Mouse (Mus musculus) mature B cell (primary cell): Measurements from ENCODE around the gene Atp6v1a.

Source experiments
- in situ Hi-C: fragments of 300-500 bp; cut with MboI; formaldehyde crosslinking; loops from 2 replicates; pipeline ENCODE4 v1.14.3; 2019

Gene Atp6v1a

GRCm38 (mm10) chr16:44139536-44140185, at the start of gene Atp6v1a, which contains the start of gene Naa50:
Gene Atp6v1a (minus strand): TSS chr16:44139705.
Gene Naa50 (plus strand): TSS chr16:44139830.
- in situ Hi-C loops = no loop called here

DNA sequence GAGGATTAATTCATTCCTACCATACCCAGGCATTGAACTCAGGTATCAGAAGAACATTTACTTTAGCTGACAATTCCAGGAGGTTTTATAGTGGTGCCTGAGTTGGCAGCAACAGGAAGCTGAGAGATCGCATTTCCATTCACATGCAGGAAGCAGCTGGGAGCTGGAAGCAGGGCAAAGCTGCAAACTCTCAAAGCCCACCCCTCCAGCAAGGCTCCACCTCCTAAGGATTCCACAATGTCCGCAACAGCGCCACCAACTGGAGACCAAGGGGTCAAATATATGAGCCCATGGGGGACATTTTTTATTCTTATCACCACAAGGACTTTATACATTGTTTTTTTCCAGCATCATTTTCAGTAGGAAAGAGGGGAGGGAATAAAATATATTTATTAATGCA, 49.3 kb upstream of the Atp6v1a start:
- in situ Hi-C loops = no loop called here

GRCm38 (mm10) chr16:44187172-44187571, 47.7 kb upstream of the Atp6v1a start:
- in situ Hi-C loops = no loop called here

- in situ Hi-C loops = no loop called here
Measured at GRCm38 (mm10) chr16:44184769-44185168, 45.3 kb upstream of the Atp6v1a start.

DNA sequence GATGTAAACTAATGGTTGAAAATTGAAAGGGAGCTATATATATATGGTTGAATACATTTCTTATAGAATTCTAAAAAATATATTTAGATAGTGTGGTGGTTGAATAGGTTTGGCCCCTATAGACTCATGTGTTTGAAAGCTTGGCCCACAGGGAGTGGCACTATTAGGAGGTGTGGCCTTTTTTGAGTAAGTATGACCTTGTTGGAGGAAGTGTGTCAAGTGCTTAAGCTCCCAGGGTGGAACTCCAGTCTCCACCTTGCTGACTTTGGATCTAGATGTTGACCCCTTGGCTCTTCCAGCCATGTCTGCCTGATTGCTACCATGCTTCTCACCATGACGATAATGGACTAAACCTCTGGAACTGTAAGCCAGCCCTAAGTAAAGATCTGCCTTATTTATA, 43.1 kb upstream of the Atp6v1a start:
- in situ Hi-C loops = no loop called here

DNA sequence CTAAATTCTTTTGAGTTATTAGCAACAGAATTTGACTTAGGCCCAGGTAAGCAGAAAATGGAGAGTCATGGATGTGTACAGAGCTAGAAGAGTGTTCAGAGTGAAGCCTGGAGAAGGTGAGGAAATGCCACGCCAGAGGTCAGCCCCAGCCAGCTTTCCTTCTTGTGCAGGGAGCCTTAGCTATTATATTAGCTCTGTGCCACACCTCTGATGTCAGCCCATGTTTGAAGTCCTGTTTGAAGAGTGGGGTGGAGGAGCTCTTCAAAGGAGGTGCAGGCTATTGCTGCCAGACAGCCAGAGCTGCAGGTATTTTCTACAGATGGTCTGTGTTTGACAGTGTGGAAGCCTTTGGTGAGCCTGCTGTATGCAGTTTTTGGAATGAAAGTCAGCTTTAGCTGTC, 39.0 kb upstream of the Atp6v1a start:
- in situ Hi-C loops = no loop called here

- in situ Hi-C loops = no loop called here
Measured at GRCm38 (mm10) chr16:44176511-44176910, 37.0 kb upstream of the Atp6v1a start.

- in situ Hi-C loops = no loop called here
Measured at GRCm38 (mm10) chr16:44175001-44175400, 35.5 kb upstream of the Atp6v1a start.

DNA sequence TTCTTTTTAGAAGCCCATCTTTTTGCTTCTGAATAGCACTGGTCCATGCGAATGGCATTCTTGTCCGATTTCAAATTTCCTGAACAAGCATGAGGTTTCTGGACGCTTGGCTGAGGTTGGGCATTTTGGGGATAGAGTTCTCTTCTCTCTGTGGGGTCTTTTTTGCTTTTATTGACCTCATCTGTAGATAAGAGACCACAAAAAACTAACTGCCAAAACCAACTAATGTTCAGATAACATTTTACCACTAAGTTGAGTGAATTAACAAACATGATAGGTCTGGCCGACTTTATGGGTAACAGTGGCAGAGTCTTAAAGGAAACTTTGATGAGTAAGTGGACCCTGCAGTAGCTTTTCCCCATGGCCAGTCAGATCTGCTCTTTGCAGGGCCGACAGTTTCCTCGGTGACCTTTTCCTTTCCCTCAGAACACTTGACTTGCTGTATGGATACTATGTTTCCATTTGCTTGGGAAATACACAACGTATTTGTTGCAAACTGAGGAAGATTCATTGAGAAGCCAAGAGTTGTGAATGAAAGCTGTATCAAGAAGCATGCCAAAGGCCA, 34.5 kb upstream of the Atp6v1a start:
- in situ Hi-C loops = no loop called here

DNA sequence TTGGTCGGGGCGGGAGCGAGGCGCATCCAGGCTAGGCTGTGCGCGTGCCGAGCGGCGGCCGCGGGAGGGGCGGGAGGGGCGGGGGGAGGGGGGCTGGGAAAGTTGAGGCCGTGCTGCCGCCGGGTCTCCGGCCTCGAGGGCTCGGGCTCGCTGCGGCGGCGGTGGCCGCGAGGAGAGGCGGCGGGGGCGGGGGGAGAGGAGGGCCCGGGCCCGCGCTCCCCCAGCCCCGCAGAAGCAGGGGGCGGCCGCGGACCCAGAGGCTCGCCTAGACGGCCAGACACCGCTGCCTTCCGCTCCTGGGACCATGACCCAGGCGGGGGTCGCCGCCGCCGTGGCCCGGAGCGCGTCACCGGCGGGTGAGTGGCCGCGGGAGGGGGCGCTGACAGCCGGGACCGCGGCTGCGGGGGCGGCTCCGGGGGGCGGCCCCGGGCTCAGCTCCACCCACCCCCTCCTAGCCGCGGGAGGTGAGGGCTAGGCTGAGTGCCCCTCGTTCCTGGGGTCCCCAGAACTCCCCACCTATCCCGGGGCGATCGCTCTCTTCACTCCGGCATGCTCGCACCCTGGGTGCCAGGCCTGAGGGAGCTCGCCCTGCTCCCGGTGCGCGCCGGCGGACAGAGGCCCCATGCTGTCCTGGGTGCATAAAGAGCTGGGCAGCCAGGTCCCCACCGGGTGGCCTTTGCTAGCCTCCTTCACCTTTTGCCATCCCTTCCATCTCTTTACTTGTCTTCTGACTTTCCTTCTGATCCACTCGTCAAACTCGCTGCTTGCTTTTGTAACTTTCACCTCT, 33.8 kb upstream of the Atp6v1a start, which contains the start of gene Usf3:
Gene Usf3 (plus strand): TSS at position 92 of the 787 bp plus-strand sequence.
- in situ Hi-C loops = no loop called here

GRCm38 (mm10) chr16:44172297-44173154, 33.0 kb upstream of the Atp6v1a start:
- in situ Hi-C loops = no loop called here

DNA sequence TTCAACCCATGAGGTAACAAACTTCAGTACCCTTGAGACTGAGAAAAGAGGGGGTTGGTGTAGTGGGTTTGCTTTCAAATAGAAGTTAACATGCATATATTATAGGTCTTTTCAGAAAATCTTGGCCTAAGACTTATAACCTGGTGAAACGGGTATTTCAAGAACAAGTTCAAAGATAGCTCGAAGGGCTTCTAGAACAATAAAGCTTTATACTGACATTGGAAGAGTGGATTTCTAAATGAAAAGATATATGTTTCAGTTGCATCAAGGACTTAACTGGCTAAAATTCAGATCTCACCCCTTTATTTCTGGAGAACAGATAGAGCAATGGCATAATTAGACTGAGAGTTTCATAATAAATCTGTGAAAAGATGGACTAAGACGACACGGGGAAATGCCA, 29.5 kb upstream of the Atp6v1a start:
- in situ Hi-C loops = no loop called here

DNA sequence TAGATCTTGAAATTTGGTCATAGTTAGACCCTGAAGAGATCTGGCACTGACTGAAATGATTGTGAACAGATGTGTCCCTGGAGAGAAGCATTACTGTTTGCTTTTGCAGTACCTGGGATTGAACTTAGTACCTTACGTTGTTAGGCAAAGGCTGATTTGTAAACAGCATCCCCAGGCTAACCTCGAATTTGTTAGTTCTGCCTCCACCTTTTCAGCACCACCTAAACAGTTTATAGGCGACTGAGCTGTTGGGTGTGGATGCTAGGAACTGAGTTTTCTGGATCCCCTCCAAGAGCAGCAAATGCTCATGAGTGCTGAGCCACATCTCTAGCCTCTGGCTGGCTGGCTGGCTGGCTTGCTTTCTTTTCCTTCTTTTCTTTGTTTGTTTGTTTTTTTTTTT, 25.7 kb upstream of the Atp6v1a start:
- in situ Hi-C loops = no loop called here

- in situ Hi-C loops = no loop called here
Measured at GRCm38 (mm10) chr16:44163831-44164230, 24.3 kb upstream of the Atp6v1a start.

DNA sequence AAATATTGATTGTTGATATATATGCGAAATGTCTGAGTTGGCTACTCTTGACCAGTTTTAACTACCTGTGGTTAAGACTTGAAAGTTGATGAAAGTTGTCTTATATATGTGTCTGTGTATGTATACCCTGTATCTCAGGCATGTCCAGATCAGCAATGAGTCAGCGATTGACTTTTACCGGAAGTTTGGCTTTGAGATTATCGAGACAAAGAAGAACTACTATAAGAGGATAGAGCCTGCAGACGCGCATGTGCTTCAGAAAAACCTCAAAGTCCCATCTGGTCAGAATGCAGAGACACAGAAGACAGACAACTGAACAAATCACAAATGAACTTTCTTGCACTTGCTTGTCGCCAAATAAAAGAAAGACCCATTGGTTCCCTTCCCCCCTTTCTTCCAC, 19.8 kb upstream of the Atp6v1a start:
- in situ Hi-C loops = no loop called here

DNA sequence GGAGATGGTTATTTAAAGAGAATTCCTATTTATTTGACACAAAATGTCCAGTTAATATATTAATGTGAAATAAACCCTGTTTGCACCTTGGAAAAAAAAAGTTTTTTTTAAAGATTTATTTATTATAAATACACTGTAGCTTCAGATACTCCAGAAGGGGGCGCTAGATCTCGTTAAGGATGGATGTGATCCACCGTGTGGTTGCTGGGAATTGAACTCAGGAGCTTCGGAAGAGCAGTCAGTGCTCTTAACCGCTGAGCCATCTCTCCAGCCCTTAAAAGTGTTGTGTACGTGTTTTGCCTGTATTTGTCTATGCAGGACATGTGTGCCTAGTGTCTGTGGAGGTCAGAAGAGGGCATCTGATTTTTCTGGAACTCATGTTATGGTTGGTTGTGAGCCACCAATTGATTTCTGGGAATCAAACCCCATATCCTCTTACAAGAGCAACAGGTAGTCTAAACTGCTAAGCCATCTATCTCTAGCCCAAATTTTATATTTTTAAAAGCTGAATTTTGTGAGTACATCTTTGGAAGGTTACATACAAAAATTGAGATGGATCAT, 15.1 kb upstream of the Atp6v1a start:
- in situ Hi-C loops = no loop called here

DNA sequence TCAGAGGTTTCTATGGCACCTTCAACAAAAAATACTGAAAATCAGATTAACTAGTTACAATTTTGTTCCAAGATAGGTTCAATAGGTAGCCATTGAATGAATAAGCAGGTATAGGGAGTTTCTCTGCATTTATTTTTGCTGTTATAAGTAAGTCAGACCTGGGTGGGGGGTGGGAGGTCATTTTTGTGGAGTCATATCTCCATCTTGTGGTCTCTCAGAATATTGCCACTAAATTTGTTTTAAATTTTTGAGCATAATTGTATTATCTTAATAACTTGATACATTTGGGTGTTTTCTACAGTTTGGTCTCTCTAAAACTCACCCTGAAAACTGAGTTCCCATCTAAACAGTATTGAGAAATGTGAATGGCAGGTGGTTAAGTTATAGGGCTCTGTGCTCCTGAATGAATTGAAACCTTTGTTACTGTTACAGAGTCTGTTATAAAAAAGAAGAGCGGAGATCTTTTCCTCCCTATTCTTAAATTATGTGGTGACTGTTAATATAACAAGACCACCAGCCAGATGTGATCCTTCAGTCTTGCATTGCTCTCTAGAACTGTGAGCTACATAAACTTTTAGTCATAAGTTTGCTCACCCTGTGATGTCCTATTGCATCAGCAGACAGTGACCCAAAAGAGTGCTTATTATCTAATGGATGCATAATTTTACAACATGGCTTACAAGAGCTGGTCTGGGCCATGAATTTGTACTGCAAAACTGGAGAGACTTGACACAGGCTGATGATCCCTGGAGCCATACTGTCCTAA, 9.7 kb upstream of the Atp6v1a start:
- in situ Hi-C loops = no loop called here

DNA sequence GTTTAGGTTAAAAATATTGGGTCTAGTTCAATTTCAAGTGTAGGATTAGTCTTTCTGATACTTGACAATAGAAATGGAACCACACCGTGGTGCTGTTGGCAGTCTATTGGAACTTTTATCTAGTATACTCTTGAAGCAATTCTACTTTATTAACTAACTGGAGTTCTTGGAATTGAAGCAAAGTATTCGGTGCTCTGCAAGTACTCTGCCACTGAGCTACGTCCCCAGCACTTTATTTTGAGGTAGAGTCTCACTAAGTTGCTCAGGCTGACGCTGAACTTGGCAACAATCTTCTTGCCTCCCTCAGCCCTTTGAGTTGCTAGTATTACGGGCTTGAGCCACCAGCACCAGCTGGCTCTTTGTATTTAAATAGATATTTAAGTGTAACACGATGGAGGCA, 2.0 kb upstream of the Atp6v1a start:
- in situ Hi-C loops = no loop called here

- in situ Hi-C loops = no loop called here
Measured at GRCm38 (mm10) chr16:44140186-44140787, 782 bp upstream of the Atp6v1a start.

DNA sequence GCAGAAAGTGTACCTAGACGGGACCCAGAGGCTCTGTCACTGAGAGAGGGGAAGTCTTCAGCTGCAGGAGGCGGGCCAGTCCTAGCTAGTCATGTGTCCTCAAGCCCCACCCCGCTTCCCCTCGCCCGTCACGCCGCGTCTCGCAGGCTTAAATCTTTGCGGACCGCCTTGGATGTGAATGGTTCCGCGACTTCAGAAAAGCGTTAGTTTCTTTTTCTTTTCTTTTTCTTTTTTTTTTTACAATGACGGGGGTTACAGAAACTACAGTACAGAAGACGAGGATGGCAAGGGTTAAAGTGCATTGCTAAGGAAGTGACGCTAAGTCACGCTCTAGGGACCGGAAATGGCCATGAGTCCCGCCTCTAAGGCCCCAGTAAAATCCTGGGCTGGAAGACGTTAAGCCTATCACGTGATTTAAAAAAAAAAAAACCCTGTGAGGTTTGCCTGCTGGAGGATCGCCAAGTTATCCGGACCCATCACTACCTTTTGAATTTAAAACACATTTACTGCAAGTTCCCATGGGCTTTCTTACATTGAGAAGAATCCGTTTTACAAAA, 448 bp downstream of the Atp6v1a start:
- in situ Hi-C loops = no loop called here
